Mouse (Mus musculus) liver, embryonic 16.5 days (tissue): ENCODE results near the gene Brsk1. TPM values are rescaled to one million over a fixed set of nuclear protein-coding genes. Genes with fewer than 3 reads are reported as not detected.

ENCODE experiments used
- ATAC-seq: fragments of 200-750 bp; cut with Nextera tagmentation; 2 replicates; pipeline ENCODE4 v1.8.0; 2017; ENCODE audit warnings: low read depth, mild to moderate bottlenecking, moderate number of reproducible peaks, moderate library complexity
- H3K27ac ChIP-seq: fragments of 300-500 bp; sonication (generic); 2 replicates; pipeline ENCODE4 v1.5.1; 2014; ENCODE audit warnings: mild to moderate bottlenecking, low read length
- H3K27me3 ChIP-seq: fragments of 300-500 bp; sonication (generic); 2 replicates; pipeline ENCODE4 v1.6.1; 2014; ENCODE audit warnings: low read depth, low read length, mixed read lengths; ENCODE audit not compliant: control insufficient read depth, insufficient read depth
- H3K36me3 ChIP-seq: fragments of 300-500 bp; sonication (generic); 2 replicates; pipeline ENCODE4 v1.6.1; 2014; ENCODE audit warnings: mild to moderate bottlenecking; ENCODE audit not compliant: control insufficient read depth, insufficient read depth
- H3K4me1 ChIP-seq: fragments of 300-500 bp; sonication (generic); 2 replicates; pipeline ENCODE4 v1.6.1; 2014; ENCODE audit warnings: low read depth, low read length, mixed read lengths; ENCODE audit not compliant: control insufficient read depth
- H3K4me2 ChIP-seq: fragments of 300-500 bp; sonication (generic); 2 replicates; pipeline ENCODE4 v1.6.1; 2014; ENCODE audit warnings: low read depth, low read length, mixed read lengths
- H3K4me3 ChIP-seq: fragments of 300-500 bp; sonication (generic); 2 replicates; pipeline ENCODE4 v1.5.1; 2014; ENCODE audit warnings: low read depth, mild to moderate bottlenecking, low read length
- H3K9ac ChIP-seq: fragments of 300-500 bp; sonication (generic); 2 replicates; pipeline ENCODE4 v1.6.1; 2014; ENCODE audit warnings: low read depth, low read length
- H3K9me3 ChIP-seq: fragments of 300-500 bp; sonication (generic); replicated peaks from 2 replicates; pipeline ENCODE4 v1.6.1; 2016; ENCODE audit warnings: low read length; ENCODE audit not compliant: control insufficient read depth
- WGBS: fragments of 180-500 bp; shearing (Covaris S2); extraction: QIAGEN DNeasy Blood & Tissue Kit; methylation state at CpG from one replicate; pipeline ENCODE4 v1.1.7; 2014; ENCODE audit not compliant: insufficient replicate concordance; 5-methylcytosine and 5-hydroxymethylcytosine counted together
- polyA plus RNA-seq: library from polyadenylated mRNA; unstranded; fragments of >200 nt; fragmentation: Nextera tagmentation; extraction: Ambion mirVana; gene quantifications from 2 replicates; pipeline ENCODE4 v1.2.1, GENCODE M21; 2015

Brsk1 gene
- 0.14 TPM in 1 of 2 replicates, not detected in the other for polyA plus RNA-seq

GRCm38 (mm10) chr7:4690387-4690786, at the start of gene Brsk1:
Gene Brsk1 (plus strand): TSS chr7:4690604.
- Histone ChIP-seq H3K27me3 (peaks cover 24% of the 10 kb centered on the region), H3K27ac (no peak within 1 kb of the TSS), H3K4me3 (peak within 1 kb of the TSS; percentile 44), H3K36me3 (no peaks in the 10 kb centered on the region), H3K9ac (no peak within 1 kb of the TSS), H3K4me2 (peak within 1 kb of the TSS; percentile 64), H3K4me1 (peaks cover 3% of the 10 kb centered on the region), H3K9me3 (no peaks in the 10 kb centered on the region)
- 4% methylated on average over 9 of the region's 18 CpGs for WGBS
- ATAC-seq = no peak

GRCm38 (mm10) chr7:4641155-4641554, 49.2 kb upstream of the Brsk1 start:
- no peak overlapping the region for H3K4me2 ChIP-seq
- no peaks in the 10 kb centered on the region for H3K27me3 ChIP-seq
- peaks cover 69% of the 10 kb centered on the region for H3K36me3 ChIP-seq
- WGBS = 82% methylated on average over 11 of the region's 11 CpGs
- H3K27ac ChIP-seq = no peak overlapping the region
- no peak overlapping the region for H3K4me3 ChIP-seq
- no peak for ATAC-seq
- no peaks in the 10 kb centered on the region for H3K9me3 ChIP-seq
- no peak overlapping the region for H3K9ac ChIP-seq
- peaks cover 7% of the 10 kb centered on the region for H3K4me1 ChIP-seq

GRCm38 (mm10) chr7:4641956-4642355, 48.4 kb upstream of the Brsk1 start:
- Histone ChIP-seq H3K27me3 (no peaks in the 10 kb centered on the region), H3K4me2 (no peak overlapping the region), H3K9me3 (no peaks in the 10 kb centered on the region), H3K27ac (no peak overlapping the region), H3K36me3 (peaks cover 69% of the 10 kb centered on the region), H3K4me3 (no peak overlapping the region), H3K4me1 (peaks cover 10% of the 10 kb centered on the region), H3K9ac (no peak overlapping the region)
- WGBS = 88% methylated on average over 7 of the region's 7 CpGs
- no peak for ATAC-seq

- no peak for ATAC-seq
- H3K4me1 ChIP-seq = peaks cover 20% of the 10 kb centered on the region
- H3K27me3 ChIP-seq = no peaks in the 10 kb centered on the region
- no peak overlapping the region for H3K4me2 ChIP-seq
- no peaks in the 10 kb centered on the region for H3K9me3 ChIP-seq
- no peak overlapping the region for H3K4me3 ChIP-seq
- WGBS = 54% methylated on average over 6 of the region's 6 CpGs
- H3K27ac ChIP-seq = no peak overlapping the region
- peaks cover 64% of the 10 kb centered on the region for H3K36me3 ChIP-seq
- no peak overlapping the region; the same call in 1 of the 2 replicates for H3K9ac ChIP-seq
These were observed 47.2 kb upstream of the Brsk1 start for GRCm38 (mm10) chr7:4643225-4643624.

GRCm38 (mm10) chr7:4646806-4647205, 43.6 kb upstream of the Brsk1 start:
- no peak overlapping the region for H3K27ac ChIP-seq
- 74% methylated on average over 3 of the region's 3 CpGs for WGBS
- H3K27me3 ChIP-seq = no peaks in the 10 kb centered on the region
- H3K36me3 ChIP-seq = peaks cover 49% of the 10 kb centered on the region
- ATAC-seq = peak; percentile 24; the same call in 1 of the 2 replicates
- no peak overlapping the region for H3K4me3 ChIP-seq
- no peak overlapping the region for H3K4me2 ChIP-seq
- peaks cover 28% of the 10 kb centered on the region for H3K4me1 ChIP-seq
- no peak overlapping the region for H3K9ac ChIP-seq
- H3K9me3 ChIP-seq = no peaks in the 10 kb centered on the region; the same call in 1 of the 2 replicates

GRCm38 (mm10) chr7:4647291-4647690, 43.1 kb upstream of the Brsk1 start:
- H3K4me1 ChIP-seq = peaks cover 32% of the 10 kb centered on the region
- no peaks in the 10 kb centered on the region; the same call in 1 of the 2 replicates for H3K9me3 ChIP-seq
- no peak overlapping the region for H3K9ac ChIP-seq
- peak; percentile 60 for ATAC-seq
- H3K27me3 ChIP-seq = no peaks in the 10 kb centered on the region
- 28% methylated on average over 6 of the region's 6 CpGs for WGBS
- no peak overlapping the region for H3K4me3 ChIP-seq
- 0 out of 2 replicates have a peak overlapping the region, but pooled peaks have one; percentile 14 for H3K27ac ChIP-seq
- H3K4me2 ChIP-seq = no peak overlapping the region
- peaks cover 47% of the 10 kb centered on the region for H3K36me3 ChIP-seq

- WGBS = 62% methylated on average over 2 of the region's 2 CpGs
- H3K27ac ChIP-seq = peak overlapping the region; percentile 26; the same call in 1 of the 2 replicates
These were observed 42.4 kb upstream of the Brsk1 start for GRCm38 (mm10) chr7:4647992-4648391.

GRCm38 (mm10) chr7:4651581-4651980, 38.8 kb upstream of the Brsk1 start:
- peaks cover 62% of the 10 kb centered on the region for H3K4me1 ChIP-seq
- H3K9ac ChIP-seq = no peak overlapping the region
- H3K27ac ChIP-seq = no peak overlapping the region
- peaks cover 14% of the 10 kb centered on the region for H3K36me3 ChIP-seq
- H3K4me3 ChIP-seq = no peak overlapping the region
- no peaks in the 10 kb centered on the region for H3K27me3 ChIP-seq
- H3K9me3 ChIP-seq = no peaks in the 10 kb centered on the region; the same call in 1 of the 2 replicates
- no peak for ATAC-seq
- WGBS = 50% methylated on average over 8 of the region's 8 CpGs
- H3K4me2 ChIP-seq = no peak overlapping the region

More at GRCm38 (mm10) chr7:4647992-4648391, 42.4 kb upstream of the Brsk1 start:
- H3K4me1 ChIP-seq = peaks cover 38% of the 10 kb centered on the region
- peaks cover 43% of the 10 kb centered on the region for H3K36me3 ChIP-seq
- no peaks in the 10 kb centered on the region for H3K27me3 ChIP-seq
- H3K4me2 ChIP-seq = no peak overlapping the region
- no peak overlapping the region for H3K9ac ChIP-seq
- no peak overlapping the region for H3K4me3 ChIP-seq
- no peaks in the 10 kb centered on the region; the same call in 1 of the 2 replicates for H3K9me3 ChIP-seq
- no peak for ATAC-seq

GRCm38 (mm10) chr7:4652726-4653125, 37.7 kb upstream of the Brsk1 start:
- 53% methylated on average over 5 of the region's 5 CpGs for WGBS
- H3K27ac ChIP-seq = peak overlapping the region; percentile 42
- no peaks in the 10 kb centered on the region; the same call in 1 of the 2 replicates for H3K9me3 ChIP-seq
- H3K27me3 ChIP-seq = no peaks in the 10 kb centered on the region
- ATAC-seq = no peak
- no peak overlapping the region for H3K9ac ChIP-seq
- peaks cover 12% of the 10 kb centered on the region for H3K36me3 ChIP-seq
- H3K4me1 ChIP-seq = peaks cover 65% of the 10 kb centered on the region
- H3K4me3 ChIP-seq = no peak overlapping the region
- no peak overlapping the region for H3K4me2 ChIP-seq
